Mouse (Mus musculus) midbrain, embryonic 15.5 days (tissue): ENCODE measurements at regions not wholly inside any gene's neighbourhood (a gene's known extent, or its start where the extent isn't known, plus 50 kb on each side); places are given as distances from the start of the nearest gene placed in this dataset.

Experiments
- ATAC-seq: fragments of 200-750 bp; cut with Nextera tagmentation; replicated peaks from 2 replicates; pipeline ENCODE4 v1.8.0; 2017; ENCODE audit warnings: moderate TSS enrichment
- H3K27ac ChIP-seq: fragments of 300-500 bp; sonication (generic); 2 replicates; pipeline ENCODE4 v1.5.1; 2015; ENCODE audit warnings: mild to moderate bottlenecking, inconsistent platforms
- H3K27me3 ChIP-seq: fragments of 300-500 bp; sonication (generic); replicated peaks from 2 replicates; pipeline ENCODE4 v1.6.1; 2015; ENCODE audit warnings: inconsistent platforms
- H3K36me3 ChIP-seq: fragments of 300-500 bp; sonication (generic); replicated peaks from 2 replicates; pipeline ENCODE4 v1.6.1; 2015; ENCODE audit warnings: inconsistent platforms
- H3K4me1 ChIP-seq: fragments of 300-500 bp; sonication (generic); 2 replicates; pipeline ENCODE4 v1.6.1; 2015; ENCODE audit warnings: inconsistent platforms
- H3K4me2 ChIP-seq: fragments of 300-500 bp; sonication (generic); 2 replicates; pipeline ENCODE4 v1.6.1; 2015; ENCODE audit warnings: inconsistent platforms, mild to moderate bottlenecking, moderate library complexity
- H3K4me3 ChIP-seq: fragments of 300-500 bp; sonication (generic); 2 replicates; pipeline ENCODE4 v1.5.1; 2015; ENCODE audit warnings: mild to moderate bottlenecking, inconsistent platforms
- H3K9ac ChIP-seq: fragments of 300-500 bp; sonication (generic); 2 replicates; pipeline ENCODE4 v1.6.1; 2015; ENCODE audit warnings: mild to moderate bottlenecking, inconsistent platforms
- H3K9me3 ChIP-seq: fragments of 300-500 bp; sonication (generic); 2 replicates; pipeline ENCODE4 v1.6.1; 2016; ENCODE audit warnings: inconsistent platforms
- WGBS: fragments of 180-500 bp; shearing (Covaris S2); methylation state at CpG from one replicate; pipeline ENCODE4 v1.1.7; 2015; ENCODE audit warnings: mixed read lengths; 5-methylcytosine and 5-hydroxymethylcytosine counted together

DNA sequence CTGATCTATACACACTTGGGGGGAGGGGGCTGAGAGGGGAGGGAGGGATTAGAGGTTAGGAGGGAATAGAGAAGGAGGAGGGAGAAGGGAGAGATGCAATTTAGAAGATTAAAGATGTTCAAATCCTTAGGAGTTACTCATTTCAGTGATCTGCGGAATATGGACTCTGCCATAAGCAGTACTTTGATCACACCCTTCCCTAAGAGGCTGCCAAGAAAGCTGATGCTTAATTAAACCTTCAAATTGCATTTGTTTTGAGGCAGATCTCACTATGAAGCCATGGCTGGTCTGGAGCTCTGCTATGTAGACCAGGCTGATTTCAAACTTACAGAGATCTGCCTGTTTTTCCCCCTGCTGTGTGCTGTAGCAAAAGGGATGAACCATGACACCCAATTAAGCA lies 338.2 kb upstream of the Adamts9 start:
- no peaks in the 10 kb centered on the region for H3K4me1 ChIP-seq
- H3K36me3 ChIP-seq: no peaks in the 10 kb centered on the region
- no peak overlapping the region for H3K4me2 ChIP-seq
- no peak overlapping the region for H3K9ac ChIP-seq
- no peaks in the 10 kb centered on the region for H3K27me3 ChIP-seq
- WGBS: 66% methylated on average over 1 of the region's 1 CpGs
- H3K27ac ChIP-seq: no peak overlapping the region
- no peak overlapping the region for H3K4me3 ChIP-seq
- no peaks in the 10 kb centered on the region for H3K9me3 ChIP-seq
- ATAC-seq: no peak

- Histone ChIP-seq H3K9me3 (no peaks in the 10 kb centered on the region), H3K9ac (no peak overlapping the region), H3K4me2 (no peak overlapping the region), H3K36me3 (no peaks in the 10 kb centered on the region), H3K4me1 (no peaks in the 10 kb centered on the region), H3K27me3 (no peaks in the 10 kb centered on the region), H3K27ac (no peak overlapping the region), H3K4me3 (no peak overlapping the region)
- ATAC-seq: no peak
- 86% methylated on average over 12 of the region's 12 CpGs for WGBS
Measured at GRCm38 (mm10) chr6:93273917-93274513, 330.7 kb upstream of the Adamts9 start.

DNA sequence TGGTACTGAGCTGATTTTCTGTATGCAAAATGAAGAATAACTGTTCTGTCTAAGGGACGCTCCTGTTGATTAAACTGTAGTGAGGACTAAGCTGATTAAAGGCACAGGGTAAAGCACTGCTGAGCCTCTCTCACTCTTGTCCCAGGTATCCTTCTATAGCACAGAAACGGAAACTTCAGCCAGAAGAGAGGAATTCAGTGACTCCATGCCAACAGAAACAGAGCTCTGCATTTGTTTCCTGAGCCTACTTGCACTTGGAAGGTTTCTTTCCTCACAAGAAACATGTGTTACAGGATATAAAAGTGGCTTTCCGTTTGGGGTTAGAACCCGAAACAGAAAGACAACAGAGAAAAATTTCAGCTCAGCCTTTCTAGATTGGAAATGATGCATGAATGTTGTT lies 328.9 kb upstream of the Adamts9 start:
- Histone ChIP-seq H3K9me3 (no peaks in the 10 kb centered on the region), H3K4me2 (no peak overlapping the region), H3K4me3 (no peak overlapping the region), H3K27me3 (no peaks in the 10 kb centered on the region), H3K9ac (no peak overlapping the region), H3K27ac (no peak overlapping the region), H3K4me1 (no peaks in the 10 kb centered on the region), H3K36me3 (no peaks in the 10 kb centered on the region)
- ATAC-seq: no peak
- WGBS: 69% methylated on average over 4 of the region's 4 CpGs

DNA sequence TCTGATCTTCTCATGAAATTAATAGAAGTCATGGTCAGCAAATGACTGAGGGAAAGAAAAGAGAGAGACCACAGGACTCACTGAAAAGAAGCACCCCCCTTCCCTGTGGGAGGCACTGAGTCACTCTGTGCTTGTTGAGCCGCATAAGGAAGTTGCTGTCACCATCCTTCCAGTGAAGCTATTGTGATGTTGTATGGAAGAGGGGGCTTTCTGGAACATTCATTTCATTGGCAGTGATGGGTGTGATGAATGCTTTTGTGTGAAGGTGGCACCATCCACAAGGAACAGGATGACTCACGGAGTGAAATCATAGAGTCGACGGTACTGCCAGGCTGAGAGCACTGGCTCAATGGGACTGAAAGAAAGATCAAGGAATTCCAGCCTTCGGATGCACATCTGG lies 323.5 kb upstream of the Adamts9 start:
- Histone ChIP-seq H3K4me3 (no peak overlapping the region), H3K27me3 (no peaks in the 10 kb centered on the region)
- 83% methylated on average over 5 of the region's 5 CpGs for WGBS

GRCm38 (mm10) chr6:93265164-93265563 lies 321.9 kb upstream of the Adamts9 start:
- H3K9ac ChIP-seq: no peak overlapping the region
- ATAC-seq: no peak
- H3K9me3 ChIP-seq: no peaks in the 10 kb centered on the region
- no peak overlapping the region for H3K27ac ChIP-seq
- H3K4me2 ChIP-seq: no peak overlapping the region
- H3K36me3 ChIP-seq: no peaks in the 10 kb centered on the region
- WGBS: 92% methylated on average over 2 of the region's 2 CpGs
- H3K4me3 ChIP-seq: no peak overlapping the region
- no peaks in the 10 kb centered on the region for H3K4me1 ChIP-seq
- no peaks in the 10 kb centered on the region for H3K27me3 ChIP-seq

More for the DNA sequence above, 323.5 kb upstream of the Adamts9 start:
- no peaks in the 10 kb centered on the region for H3K9me3 ChIP-seq
- no peak for ATAC-seq
- no peaks in the 10 kb centered on the region for H3K36me3 ChIP-seq
- H3K4me1 ChIP-seq: no peaks in the 10 kb centered on the region
- H3K4me2 ChIP-seq: no peak overlapping the region
- no peak overlapping the region for H3K27ac ChIP-seq
- H3K9ac ChIP-seq: no peak overlapping the region

DNA sequence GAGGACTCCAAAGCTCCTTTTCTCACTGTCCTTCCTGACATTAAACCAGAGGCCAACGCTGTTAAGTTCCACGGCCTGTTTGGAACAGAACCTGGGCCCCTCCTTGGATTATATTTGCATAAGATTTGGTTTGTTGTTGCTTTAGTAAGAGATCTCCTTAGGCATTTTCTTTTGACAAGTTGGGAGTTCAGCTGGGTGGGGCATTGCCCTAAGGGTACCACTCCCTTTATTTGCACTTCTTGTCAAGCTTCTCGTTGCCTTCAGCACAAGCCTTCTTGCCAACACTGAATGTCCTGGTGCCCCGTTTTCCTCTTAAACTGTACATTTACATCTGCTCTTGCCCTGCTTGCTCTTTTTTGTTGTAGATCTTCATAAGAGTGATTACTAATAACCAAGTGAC lies 317.5 kb upstream of the Adamts9 start:
- Histone ChIP-seq H3K4me1 (no peaks in the 10 kb centered on the region), H3K36me3 (no peaks in the 10 kb centered on the region), H3K4me3 (no peak overlapping the region), H3K27ac (no peak overlapping the region), H3K4me2 (no peak overlapping the region), H3K27me3 (no peaks in the 10 kb centered on the region), H3K9ac (no peak overlapping the region), H3K9me3 (no peaks in the 10 kb centered on the region)
- WGBS: 93% methylated on average over 4 of the region's 4 CpGs
- ATAC-seq: no peak

- Histone ChIP-seq H3K9ac (no peak overlapping the region), H3K9me3 (no peaks in the 10 kb centered on the region), H3K27ac (no peak overlapping the region), H3K27me3 (no peaks in the 10 kb centered on the region), H3K4me2 (no peak overlapping the region), H3K4me1 (no peaks in the 10 kb centered on the region), H3K36me3 (no peaks in the 10 kb centered on the region), H3K4me3 (no peak overlapping the region)
- no peak for ATAC-seq
- 81% methylated on average over 5 of the region's 5 CpGs for WGBS
Measured at GRCm38 (mm10) chr6:93257130-93257841, 314.0 kb upstream of the Adamts9 start.

GRCm38 (mm10) chr6:93253746-93254145 lies 310.5 kb upstream of the Adamts9 start:
- ATAC-seq: no peak
- H3K27me3 ChIP-seq: no peaks in the 10 kb centered on the region
- H3K4me2 ChIP-seq: no peak overlapping the region
- H3K9ac ChIP-seq: no peak overlapping the region
- no peak overlapping the region for H3K27ac ChIP-seq
- H3K36me3 ChIP-seq: no peaks in the 10 kb centered on the region
- 60% methylated on average over 7 of the region's 7 CpGs for WGBS
- H3K9me3 ChIP-seq: no peaks in the 10 kb centered on the region
- no peaks in the 10 kb centered on the region for H3K4me1 ChIP-seq
- no peak overlapping the region for H3K4me3 ChIP-seq

- no peak overlapping the region for H3K9ac ChIP-seq
- H3K27me3 ChIP-seq: no peaks in the 10 kb centered on the region; the same call in 1 of the 2 replicates
- WGBS: 92% methylated on average over 4 of the region's 4 CpGs
- H3K4me3 ChIP-seq: no peak overlapping the region
- H3K36me3 ChIP-seq: no peaks in the 10 kb centered on the region
- ATAC-seq: no peak
- no peak overlapping the region for H3K4me2 ChIP-seq
- no peaks in the 10 kb centered on the region for H3K9me3 ChIP-seq
- H3K4me1 ChIP-seq: no peaks in the 10 kb centered on the region
- no peak overlapping the region for H3K27ac ChIP-seq
Measured at GRCm38 (mm10) chr6:93248973-93249372, 305.7 kb upstream of the Adamts9 start.

DNA sequence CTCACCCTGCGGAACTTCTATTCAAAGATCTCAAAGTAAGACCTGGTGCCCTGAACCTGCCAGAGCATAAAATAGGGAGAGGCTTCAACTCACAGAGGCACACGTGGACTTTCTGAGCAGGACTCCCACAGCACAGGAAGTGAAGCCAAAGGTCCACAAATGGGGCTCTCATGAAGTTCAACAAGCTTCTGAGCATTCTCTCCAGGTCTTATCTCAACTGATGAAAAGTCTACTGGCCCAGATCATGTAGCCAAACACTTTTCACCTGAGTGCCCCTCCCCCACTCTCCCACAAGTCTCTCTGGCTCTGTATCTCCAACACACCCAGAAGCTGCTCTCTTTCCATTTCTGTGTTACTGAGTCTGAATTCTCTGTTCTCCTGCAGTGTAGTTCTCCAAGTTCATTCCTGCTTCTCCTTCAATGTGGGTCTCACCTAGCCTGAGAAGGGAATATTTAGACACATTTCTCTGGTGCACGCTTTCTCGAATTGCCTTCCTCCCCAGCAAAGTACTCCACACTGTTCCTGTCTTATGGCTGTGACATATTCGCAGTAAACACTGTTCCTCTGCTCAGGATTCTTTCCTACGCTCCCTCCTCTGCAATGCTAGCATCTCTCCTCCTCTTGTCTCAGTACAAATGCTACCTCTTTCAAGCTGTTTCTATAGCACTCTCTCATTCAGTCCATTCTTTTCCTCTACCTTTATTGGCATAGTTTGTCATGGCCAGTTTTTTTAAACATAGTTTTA lies 303.4 kb upstream of the Adamts9 start:
- H3K36me3 ChIP-seq: no peaks in the 10 kb centered on the region
- ATAC-seq: no peak
- WGBS: 88% methylated on average over 6 of the region's 6 CpGs
- H3K27ac ChIP-seq: no peak overlapping the region
- no peaks in the 10 kb centered on the region for H3K9me3 ChIP-seq
- no peak overlapping the region for H3K4me2 ChIP-seq
- H3K4me3 ChIP-seq: no peak overlapping the region
- H3K9ac ChIP-seq: no peak overlapping the region
- no peaks in the 10 kb centered on the region for H3K4me1 ChIP-seq
- no peaks in the 10 kb centered on the region; the same call in 1 of the 2 replicates for H3K27me3 ChIP-seq

- Histone ChIP-seq H3K4me2 (no peak overlapping the region), H3K36me3 (no peaks in the 10 kb centered on the region), H3K9me3 (no peaks in the 10 kb centered on the region), H3K27me3 (no peaks in the 10 kb centered on the region), H3K27ac (no peak overlapping the region), H3K4me3 (no peak overlapping the region), H3K9ac (no peak overlapping the region), H3K4me1 (no peaks in the 10 kb centered on the region)
- ATAC-seq: no peak
- 62% methylated on average over 5 of the region's 5 CpGs for WGBS
Measured at GRCm38 (mm10) chr6:93235550-93235949, 292.3 kb upstream of the Adamts9 start.

- Histone ChIP-seq H3K4me3 (no peak overlapping the region), H3K4me2 (no peak overlapping the region), H3K9ac (no peak overlapping the region), H3K36me3 (no peaks in the 10 kb centered on the region), H3K9me3 (no peaks in the 10 kb centered on the region), H3K27me3 (no peaks in the 10 kb centered on the region), H3K27ac (no peak overlapping the region), H3K4me1 (no peaks in the 10 kb centered on the region)
- no peak for ATAC-seq
- WGBS: 83% methylated on average over 9 of the region's 9 CpGs
Measured at GRCm38 (mm10) chr6:93232636-93233035, 289.3 kb upstream of the Adamts9 start.
